Mouse (Mus musculus): ENCODE results near the gene Akap6. TPM values are rescaled to one million over a fixed set of nuclear protein-coding genes. Genes with fewer than 3 reads are reported as not detected.

Akap6 gene
- total and polyA plus RNA-seq, 2 experiments from 2014 or later, result 18.2 to 69.3 TPM

DNA sequence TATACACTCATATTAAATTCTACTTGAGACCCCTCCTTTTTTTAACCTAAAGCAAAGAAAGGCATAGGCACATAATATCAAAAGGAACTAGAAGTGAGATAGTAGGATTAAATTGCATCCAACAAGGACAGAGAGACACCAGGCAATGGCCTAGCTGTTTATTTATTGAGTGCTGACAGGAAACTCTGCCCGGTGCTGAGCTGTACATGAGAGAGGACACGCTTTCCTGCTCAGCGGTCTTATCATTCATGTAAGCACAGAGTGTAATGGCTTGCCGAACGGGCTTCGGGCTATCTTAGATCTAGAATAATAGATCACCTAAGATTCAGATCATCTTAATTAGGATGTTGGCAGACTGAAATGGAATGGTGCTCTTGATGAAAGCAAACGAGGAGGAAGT is 245.1 kb downstream of the Akap6 start:
- no peak for TF ChIP-seq CTCF (IDR thresholded peaks at IDR 0.05)
- H3K4me3 ChIP-seq (ENCODE audit: low read depth, low read length), result no peak overlapping the region
- WGBS, result 74% methylated on average over 7 of the region's 7 CpGs
- no peak for ATAC-seq (ENCODE audit: low FRiP score)
- H3K27me3 ChIP-seq (ENCODE audit: insufficient read depth, low read length), result no peaks in the 10 kb centered on the region
- H3K36me3 ChIP-seq (ENCODE audit: insufficient read depth, low read length), result peaks cover 3% of the 10 kb centered on the region; the same call in 1 of the 2 replicates
- H3K27ac ChIP-seq (ENCODE audit: low read depth, low read length), result no peak overlapping the region
- no peaks in the 10 kb centered on the region for H3K4me1 ChIP-seq (ENCODE audit: insufficient read depth, low read length)
- no peaks in the 10 kb centered on the region for H3K9me3 ChIP-seq (ENCODE audit: low read length)
- no peak for DNase-seq (ENCODE audit: low spot score)
- H3K9ac ChIP-seq (replicated peaks; ENCODE audit: low read length, poor library complexity, severe bottlenecking), result no peak overlapping the region
- H3K4me2 ChIP-seq (ENCODE audit: low read depth, low read length, poor library complexity, severe bottlenecking), result no peak overlapping the region

DNA sequence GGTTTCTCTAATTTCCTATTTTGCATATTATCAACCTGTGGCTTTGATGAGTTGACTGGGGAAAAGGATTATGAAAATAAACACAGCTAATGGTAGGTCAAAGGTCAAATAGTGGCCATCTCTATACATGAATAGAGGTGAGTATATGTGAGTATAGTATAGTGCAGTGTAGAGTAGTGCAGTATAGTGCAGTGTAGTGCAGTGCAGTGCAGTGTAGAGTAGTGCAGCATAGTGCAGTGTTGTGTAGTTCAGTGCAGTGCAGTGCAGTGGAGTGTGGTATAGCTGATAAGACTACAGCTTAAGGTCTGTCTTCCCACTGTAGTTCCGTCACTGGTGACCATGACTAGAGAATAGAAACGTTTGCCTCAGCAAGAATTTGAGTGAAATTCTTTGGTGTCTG is 245.8 kb downstream of the Akap6 start:
- ATAC-seq (ENCODE audit: low FRiP score), result no peak
- Histone ChIP-seq H3K9ac (replicated peaks; ENCODE audit: low read length, poor library complexity, severe bottlenecking) (no peak overlapping the region), H3K4me3 (ENCODE audit: low read depth, low read length) (no peak overlapping the region)

DNA sequence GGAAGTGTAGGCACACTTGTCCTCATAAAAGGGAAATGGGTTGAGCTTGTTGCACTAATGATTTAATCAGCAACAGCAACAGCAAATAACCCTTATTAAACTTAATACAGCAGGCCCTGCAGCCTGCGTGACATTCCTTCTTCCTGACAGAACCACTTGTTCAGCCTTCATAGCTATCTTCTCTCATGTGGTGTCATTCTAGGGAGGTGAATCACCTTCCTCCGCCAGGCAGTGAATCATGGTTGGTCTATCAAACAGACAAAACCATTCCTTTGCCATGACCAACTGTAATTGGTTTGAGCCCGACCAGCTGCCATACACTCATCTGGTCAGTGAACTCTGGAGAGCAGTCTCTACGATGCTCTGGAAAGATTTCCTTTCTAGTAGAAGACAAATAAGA is 251.5 kb downstream of the Akap6 start:
- no peaks in the 10 kb centered on the region for H3K9me3 ChIP-seq (ENCODE audit: low read length)
- TF ChIP-seq CTCF (IDR thresholded peaks at IDR 0.05), result no peak
- DNase-seq (ENCODE audit: low spot score) (no peak), ATAC-seq (ENCODE audit: low FRiP score) (no peak)
- H3K4me1 ChIP-seq (ENCODE audit: insufficient read depth, low read length), result no peaks in the 10 kb centered on the region
- no peaks in the 10 kb centered on the region for H3K27me3 ChIP-seq (ENCODE audit: insufficient read depth, low read length)
- H3K4me3 ChIP-seq (ENCODE audit: low read depth, low read length), result no peak overlapping the region
- no peak overlapping the region for H3K4me2 ChIP-seq (ENCODE audit: low read depth, low read length, poor library complexity, severe bottlenecking)
- H3K36me3 ChIP-seq (ENCODE audit: insufficient read depth, low read length), result 0 out of 2 replicates have a peak, but pooled peaks cover 3% of the 10 kb centered on the region
- WGBS, result 87% methylated on average over 4 of the region's 4 CpGs
- no peak overlapping the region for H3K27ac ChIP-seq (ENCODE audit: low read depth, low read length)
- H3K9ac ChIP-seq (replicated peaks; ENCODE audit: low read length, poor library complexity, severe bottlenecking), result no peak overlapping the region

More for the DNA sequence above, 245.8 kb downstream of the Akap6 start:
- WGBS, result 94% methylated on average over 2 of the region's 2 CpGs
- H3K27me3 ChIP-seq (ENCODE audit: insufficient read depth, low read length), result no peaks in the 10 kb centered on the region
- H3K4me1 ChIP-seq (ENCODE audit: insufficient read depth, low read length), result no peaks in the 10 kb centered on the region
- no peak overlapping the region for H3K27ac ChIP-seq (ENCODE audit: low read depth, low read length)
- DNase-seq (ENCODE audit: low spot score), result no peak
- no peaks in the 10 kb centered on the region for H3K9me3 ChIP-seq (ENCODE audit: low read length)
- H3K36me3 ChIP-seq (ENCODE audit: insufficient read depth, low read length), result 0 out of 2 replicates have a peak, but pooled peaks cover 3% of the 10 kb centered on the region
- no peak overlapping the region for H3K4me2 ChIP-seq (ENCODE audit: low read depth, low read length, poor library complexity, severe bottlenecking)
- TF ChIP-seq CTCF (IDR thresholded peaks at IDR 0.05), result no peak

DNA sequence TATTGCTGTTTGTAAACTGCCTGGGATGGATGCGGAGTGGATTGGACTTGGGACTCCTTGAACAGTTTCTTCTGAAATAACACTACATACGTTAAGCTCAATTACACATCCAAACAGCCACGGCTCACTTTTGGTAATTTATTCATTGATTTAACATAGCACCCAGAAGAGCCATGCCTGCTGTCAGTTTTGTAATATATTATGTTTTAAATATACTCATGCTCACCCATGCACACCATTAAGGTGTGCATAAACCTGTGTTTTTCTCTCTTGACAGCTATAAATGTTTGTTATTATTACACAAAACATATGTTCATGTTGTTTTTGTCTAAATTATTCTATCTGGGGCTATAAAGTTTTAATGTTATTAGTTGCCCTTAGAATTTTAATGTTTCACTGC is 258.4 kb downstream of the Akap6 start:
- WGBS, result 74% methylated on average over 3 of the region's 3 CpGs
- H3K27me3 ChIP-seq (ENCODE audit: insufficient read depth, low read length), result no peaks in the 10 kb centered on the region
- H3K4me3 ChIP-seq (ENCODE audit: low read depth, low read length), result no peak overlapping the region
- DNase-seq (ENCODE audit: low spot score), result no peak
- no peak overlapping the region for H3K27ac ChIP-seq (ENCODE audit: low read depth, low read length)
- H3K9me3 ChIP-seq (ENCODE audit: low read length), result no peaks in the 10 kb centered on the region
- no peaks in the 10 kb centered on the region for H3K4me1 ChIP-seq (ENCODE audit: insufficient read depth, low read length)
- no peak overlapping the region for H3K4me2 ChIP-seq (ENCODE audit: low read depth, low read length, poor library complexity, severe bottlenecking)
- no peak for ATAC-seq (ENCODE audit: low FRiP score)
- H3K36me3 ChIP-seq (ENCODE audit: insufficient read depth, low read length), result no peaks in the 10 kb centered on the region
- no peak for TF ChIP-seq CTCF (IDR thresholded peaks at IDR 0.05)
- no peak overlapping the region for H3K9ac ChIP-seq (replicated peaks; ENCODE audit: low read length, poor library complexity, severe bottlenecking)

DNA sequence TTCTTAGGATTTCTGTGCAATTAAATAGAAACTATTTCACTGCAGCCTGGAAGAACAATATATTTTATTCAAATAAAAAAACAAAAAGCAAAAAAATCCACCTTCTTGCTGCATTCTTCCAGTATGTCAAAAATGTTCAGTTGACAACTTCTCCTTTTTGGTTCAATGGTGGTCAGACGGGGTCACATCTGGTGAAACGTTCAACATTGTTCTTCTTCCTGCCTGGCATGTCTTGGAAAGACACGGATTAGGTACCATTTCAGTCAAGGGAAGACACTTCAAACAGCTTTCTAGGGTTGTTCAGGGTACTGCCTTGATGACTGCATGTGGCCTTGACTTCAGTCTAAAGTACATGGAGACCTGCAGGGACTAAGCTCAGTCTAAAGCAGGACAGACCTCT is 258.8 kb downstream of the Akap6 start:
- TF ChIP-seq CTCF (IDR thresholded peaks at IDR 0.05), result no peak
- H3K27ac ChIP-seq (ENCODE audit: low read depth, low read length), result no peak overlapping the region
- no peak for DNase-seq (ENCODE audit: low spot score)
- H3K9ac ChIP-seq (replicated peaks; ENCODE audit: low read length, poor library complexity, severe bottlenecking), result no peak overlapping the region
- WGBS, result 33% methylated on average over 3 of the region's 3 CpGs
- H3K27me3 ChIP-seq (ENCODE audit: insufficient read depth, low read length), result no peaks in the 10 kb centered on the region
- H3K4me2 ChIP-seq (ENCODE audit: low read depth, low read length, poor library complexity, severe bottlenecking), result no peak overlapping the region
- ATAC-seq (ENCODE audit: low FRiP score), result no peak
- H3K36me3 ChIP-seq (ENCODE audit: insufficient read depth, low read length), result no peaks in the 10 kb centered on the region
- no peak overlapping the region for H3K4me3 ChIP-seq (ENCODE audit: low read depth, low read length)
- H3K9me3 ChIP-seq (ENCODE audit: low read length), result no peaks in the 10 kb centered on the region
- H3K4me1 ChIP-seq (ENCODE audit: insufficient read depth, low read length), result no peaks in the 10 kb centered on the region

DNA sequence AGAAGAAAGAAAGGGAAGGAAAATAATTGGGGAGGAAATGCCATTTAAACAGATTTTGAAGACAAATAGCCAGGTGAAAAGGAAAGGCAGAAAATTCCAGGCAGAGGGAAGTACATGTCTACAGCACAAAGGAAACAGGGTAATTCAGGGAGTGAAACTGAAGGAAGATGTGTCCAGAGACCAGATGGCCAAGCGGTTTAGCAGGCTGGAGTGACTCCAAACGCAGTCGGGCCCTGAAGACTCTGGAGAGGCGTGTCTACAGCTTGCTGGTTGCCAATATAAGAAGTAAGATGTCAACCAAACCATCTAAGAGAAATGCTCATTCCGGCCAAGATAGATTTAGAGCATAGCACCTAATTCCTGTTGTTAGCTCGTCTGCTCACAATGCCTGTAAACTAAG is 292.6 kb downstream of the Akap6 start:
- TF ChIP-seq CTCF (IDR thresholded peaks at IDR 0.05), result no peak
- peak; percentile 77 for DNase-seq (ENCODE audit: low spot score)
- no peak for ATAC-seq (ENCODE audit: low FRiP score)

More for the DNA sequence above, 292.6 kb downstream of the Akap6 start:
- Histone ChIP-seq H3K9me3 (ENCODE audit: low read length) (no peaks in the 10 kb centered on the region), H3K36me3 (ENCODE audit: insufficient read depth, low read length) (no peaks in the 10 kb centered on the region), H3K4me1 (ENCODE audit: insufficient read depth, low read length) (no peaks in the 10 kb centered on the region), H3K27ac (ENCODE audit: low read depth, low read length) (no peak overlapping the region), H3K27me3 (ENCODE audit: insufficient read depth, low read length) (no peaks in the 10 kb centered on the region), H3K4me2 (ENCODE audit: low read depth, low read length, poor library complexity, severe bottlenecking) (no peak overlapping the region), H3K9ac (replicated peaks; ENCODE audit: low read length, poor library complexity, severe bottlenecking) (no peak overlapping the region), H3K4me3 (ENCODE audit: low read depth, low read length) (no peak overlapping the region)
- WGBS, result 80% methylated on average over 6 of the region's 6 CpGs

All from midbrain, postnatal 0 days (tissue).